Mouse (Mus musculus) brain, embryonic 14.5 days (tissue): ENCODE results near the gene Rftn1.

Experiments used
- CTCF ChIP-seq: fragments of 200-500 bp; IDR thresholded peaks from 2 replicates; pipeline ENCODE4 v1.5.1; 2012; ENCODE audit warnings: inconsistent platforms, mild to moderate bottlenecking, moderate library complexity, borderline replicate concordance; ENCODE audit not compliant: insufficient read depth, insufficient read length; ENCODE audit errors: extremely low read depth
- POLR2A ChIP-seq: fragments of 200-500 bp; IDR thresholded peaks from 2 replicates; pipeline ENCODE4 v1.6.1; 2012; ENCODE audit warnings: mild to moderate bottlenecking, inconsistent platforms, borderline replicate concordance; ENCODE audit not compliant: poor library complexity, insufficient read depth, insufficient read length, severe bottlenecking; ENCODE audit errors: extremely low read depth

- no peak for TF ChIP-seq CTCF
- no peak for TF ChIP-seq POLR2A
Measured at GRCm38 (mm10) chr17:50120098-50120497, 70.4 kb downstream of the Rftn1 start.
